Mouse (Mus musculus) cerebellum, adult 9-11 months (tissue): Measurements from ENCODE around the gene Hist1h1t.

ENCODE experiments used
- DNase-seq: peaks from one replicate; pipeline ENCODE4 v3.0.0; 2022

The Hist1h1t gene

GRCm38 (mm10) chr13:23695514-23695913, at the start of gene Hist1h1t:
Gene Hist1h1t (plus strand): TSS chr13:23695814.
- no peak for DNase-seq

GRCm38 (mm10) chr13:23659636-23660366, 35.8 kb upstream of the Hist1h1t start:
- DNase-seq: no peak

GRCm38 (mm10) chr13:23662536-23662935, 33.1 kb upstream of the Hist1h1t start:
- DNase-seq: no peak

GRCm38 (mm10) chr13:23681990-23682582, 13.5 kb upstream of the Hist1h1t start:
- no peak for DNase-seq

- no peak for DNase-seq
Measured at GRCm38 (mm10) chr13:23682623-23682946, 13.0 kb upstream of the Hist1h1t start.

GRCm38 (mm10) chr13:23682947-23683754, 12.5 kb upstream of the Hist1h1t start:
- DNase-seq: peak; percentile 20

- peak; percentile 88 for DNase-seq
Measured at GRCm38 (mm10) chr13:23683755-23684281, 11.8 kb upstream of the Hist1h1t start, which contains the start of the genes Hist1h2ac and Hist1h2bc. Gene Hist1h2ac (minus strand): TSS chr13:23683948. Gene Hist1h2bc (plus strand): TSS chr13:23684199.

GRCm38 (mm10) chr13:23684295-23684945, 11.2 kb upstream of the Hist1h1t start:
- DNase-seq: peak; percentile 50

GRCm38 (mm10) chr13:23685121-23685861, 10.3 kb upstream of the Hist1h1t start:
- DNase-seq: no peak

- no peak for DNase-seq
Measured at GRCm38 (mm10) chr13:23685966-23686365, 9.6 kb upstream of the Hist1h1t start.

- DNase-seq: no peak
Measured at GRCm38 (mm10) chr13:23687181-23687580, 8.4 kb upstream of the Hist1h1t start.

GRCm38 (mm10) chr13:23687907-23688306, 7.7 kb upstream of the Hist1h1t start:
- DNase-seq: no peak

- DNase-seq: no peak
Measured at GRCm38 (mm10) chr13:23688956-23689355, 6.7 kb upstream of the Hist1h1t start.

- DNase-seq: no peak
Measured at GRCm38 (mm10) chr13:23689459-23689858, 6.2 kb upstream of the Hist1h1t start.

- DNase-seq: no peak
Measured at GRCm38 (mm10) chr13:23693856-23694440, 1.7 kb upstream of the Hist1h1t start.

- DNase-seq: no peak
Measured at GRCm38 (mm10) chr13:23694956-23695355, 658 bp upstream of the Hist1h1t start.

- peak; percentile 23 for DNase-seq
Measured at GRCm38 (mm10) chr13:23696061-23696474, 454 bp downstream of the Hist1h1t start.

- peak; percentile 32 for DNase-seq
Measured at GRCm38 (mm10) chr13:23697491-23698299, 2.1 kb downstream of the Hist1h1t start.

- peak; percentile 99 for DNase-seq
Measured at GRCm38 (mm10) chr13:23698300-23698693, 2.7 kb downstream of the Hist1h1t start, which contains the start of gene Hist1h4c. Gene Hist1h4c (minus strand): TSS chr13:23698454.

GRCm38 (mm10) chr13:23698996-23699395, 3.4 kb downstream of the Hist1h1t start:
- DNase-seq: no peak

GRCm38 (mm10) chr13:23699767-23700166, 4.2 kb downstream of the Hist1h1t start:
- no peak for DNase-seq
